Mouse (Mus musculus) CH12.LX (cell line): ENCODE data around the gene Meiob. TPM values are rescaled to one million over a fixed set of nuclear protein-coding genes. Genes with fewer than 3 reads are reported as not detected.

Experiments
- DNase-seq: peaks from one replicate; pipeline ENCODE4 v3.0.0-alpha.2; 2013; ENCODE audit errors: extremely low read depth
- H3K27ac ChIP-seq: 2 replicates; pipeline ENCODE4 v1.5.1; 2012; ENCODE audit warnings: low read depth, mild to moderate bottlenecking, control low read depth, moderate library complexity; ENCODE audit not compliant: insufficient read depth
- H3K27me3 ChIP-seq: replicated peaks from 2 replicates; pipeline ENCODE3; 2012; ENCODE audit warnings: inconsistent platforms
- H3K36me3 ChIP-seq, 2 experiments: replicated peaks in 1 of 2; 2 replicates each; pipeline versions ENCODE3 to v1.6.1; 2012; ENCODE audit warnings: inconsistent platforms in 1 of 2, low read length in 1 of 2, mild to moderate bottlenecking in 1 of 2, mixed read lengths in 1 of 2, moderate library complexity in 1 of 2; ENCODE audit not compliant: control insufficient read depth in 1 of 2, insufficient read depth in 1 of 2
- H3K4me1 ChIP-seq, 2 experiments: 2 replicates each; pipeline ENCODE4 v1.6.1; 2012; ENCODE audit warnings: inconsistent platforms in 1 of 2, moderate library complexity in 1 of 2; ENCODE audit not compliant: insufficient read depth in 2 of 2, control insufficient read depth in 1 of 2
- H3K4me2 ChIP-seq: 2 replicates; pipeline ENCODE4 v1.6.1; 2012; ENCODE audit warnings: low read depth, mild to moderate bottlenecking, control low read depth; ENCODE audit not compliant: poor library complexity, insufficient read depth, severe bottlenecking
- H3K4me3 ChIP-seq, 3 experiments: fragments of 150-350 bp in 1 of 3; sonication (generic) in 1 of 3; replicated peaks in 1 of 3; 2 replicates each; pipeline versions ENCODE3 to v1.5.1; 2011 to 2012; ENCODE audit warnings: low read depth in 2 of 3, low read length in 2 of 3, mild to moderate bottlenecking in 2 of 3, moderate library complexity in 2 of 3, control low read depth in 1 of 3, improper control_type of control experiment in 1 of 3, inconsistent platforms in 1 of 3, mixed read lengths in 1 of 3; ENCODE audit not compliant: poor library complexity in 1 of 3
- H3K79me2 ChIP-seq: replicated peaks from 2 replicates; pipeline ENCODE4 v1.6.1; 2012; ENCODE audit warnings: mild to moderate bottlenecking, moderate library complexity; ENCODE audit not compliant: control insufficient read depth, poor library complexity, insufficient read depth, severe bottlenecking; ENCODE audit errors: extremely low read depth
- H3K9ac ChIP-seq: 2 replicates; pipeline ENCODE4 v1.6.1; 2012; ENCODE audit warnings: low read depth, mild to moderate bottlenecking, control low read depth, moderate library complexity; ENCODE audit not compliant: insufficient read depth
- H3K9me3 ChIP-seq: replicated peaks from 2 replicates; pipeline ENCODE3; 2012; ENCODE audit warnings: low read length, inconsistent platforms, mixed read lengths
- BHLHE40 ChIP-seq: IDR thresholded peaks from 2 replicates; pipeline ENCODE4 v1.6.1; 2011; ENCODE audit warnings: mild to moderate bottlenecking, low read depth, low read length, improper control_type of control experiment
- CHD2 ChIP-seq: IDR thresholded peaks from 2 replicates; pipeline ENCODE4 v1.6.1; 2011; ENCODE audit warnings: low read length, improper control_type of control experiment
- CTCF ChIP-seq, 2 experiments: IDR thresholded peaks in 1 of 2; conservative IDR thresholded peaks in 1 of 2; 2 replicates each; pipeline ENCODE4 v1.5.1; 2011 to 2012; ENCODE audit warnings: low read depth in 2 of 2, low read length in 2 of 2, improper control_type of control experiment in 1 of 2, inconsistent platforms in 1 of 2, mild to moderate bottlenecking in 1 of 2, moderate library complexity in 1 of 2
- E2F4 ChIP-seq: IDR thresholded peaks from 2 replicates; pipeline ENCODE4 v1.6.1; 2011; ENCODE audit warnings: low read depth, low read length, improper control_type of control experiment; ENCODE audit not compliant: insufficient replicate concordance
- ELF1 ChIP-seq: IDR thresholded peaks from 2 replicates; pipeline ENCODE4 v1.6.1; 2014; ENCODE audit warnings: low read depth, mild to moderate bottlenecking, inconsistent platforms, low read length, improper control_type of control experiment
- GABPA ChIP-seq: IDR thresholded peaks from 2 replicates; pipeline ENCODE4 v1.6.1; 2012; ENCODE audit warnings: low read depth, low read length, improper control_type of control experiment, inconsistent platforms; ENCODE audit not compliant: insufficient replicate concordance
- HCFC1 ChIP-seq: IDR thresholded peaks from 2 replicates; pipeline ENCODE4 v1.6.1; 2012; ENCODE audit warnings: low read depth, mild to moderate bottlenecking, inconsistent platforms, low read length, improper control_type of control experiment
- JUND ChIP-seq: conservative IDR thresholded peaks from 2 replicates; pipeline ENCODE4 v1.6.1; 2011; ENCODE audit warnings: low read depth, low read length, improper control_type of control experiment
- KAT2A ChIP-seq: IDR thresholded peaks from 2 replicates; pipeline ENCODE4 v1.6.1; 2012; ENCODE audit warnings: low read length, improper control_type of control experiment, inconsistent platforms; ENCODE audit not compliant: insufficient replicate concordance
- MAX ChIP-seq: IDR thresholded peaks from 2 replicates; pipeline ENCODE4 v1.6.1; 2011; ENCODE audit warnings: low read length, improper control_type of control experiment
- MAZ ChIP-seq: IDR thresholded peaks from 2 replicates; pipeline ENCODE4 v1.6.1; 2012; ENCODE audit warnings: low read depth, mild to moderate bottlenecking, inconsistent platforms, low read length, improper control_type of control experiment, moderate library complexity
- MEF2A ChIP-seq: IDR thresholded peaks from 2 replicates; pipeline ENCODE4 v1.6.1; 2014; ENCODE audit warnings: low read depth, mild to moderate bottlenecking, inconsistent platforms, low read length, improper control_type of control experiment, borderline replicate concordance
- MXI1 ChIP-seq: IDR thresholded peaks from 2 replicates; pipeline ENCODE4 v1.6.1; 2011; ENCODE audit warnings: mild to moderate bottlenecking, low read depth, low read length, improper control_type of control experiment
- MYC ChIP-seq: IDR thresholded peaks from 2 replicates; pipeline ENCODE4 v1.6.1; 2011; ENCODE audit warnings: low read depth, mild to moderate bottlenecking, improper control_type of control experiment, low read length
- NELFE ChIP-seq: IDR thresholded peaks from 2 replicates; pipeline ENCODE4 v1.6.1; 2011; ENCODE audit warnings: low read depth, low read length, improper control_type of control experiment
- NRF1 ChIP-seq: IDR thresholded peaks from 2 replicates; pipeline ENCODE4 v1.6.1; 2014; ENCODE audit warnings: low read depth, mild to moderate bottlenecking, inconsistent platforms, low read length, improper control_type of control experiment, moderate library complexity
- PAX5 ChIP-seq: IDR thresholded peaks from 2 replicates; pipeline ENCODE4 v1.6.1; 2012; ENCODE audit warnings: low read length, inconsistent platforms, mixed read lengths
- POLR2A ChIP-seq: IDR thresholded peaks from 2 replicates; pipeline ENCODE4 v1.6.1; 2011; ENCODE audit warnings: low read depth, mild to moderate bottlenecking, improper control_type of control experiment, low read length
- POLR2AphosphoS2 ChIP-seq: IDR thresholded peaks from 2 replicates; pipeline ENCODE4 v1.6.1; 2011; ENCODE audit warnings: low read depth, low read length, improper control_type of control experiment
- SIN3A ChIP-seq: IDR thresholded peaks from 2 replicates; pipeline ENCODE4 v1.6.1; 2012; ENCODE audit warnings: low read length, improper control_type of control experiment, inconsistent platforms
- TBP ChIP-seq: conservative IDR thresholded peaks from 2 replicates; pipeline ENCODE4 v1.6.1; 2011; ENCODE audit warnings: low read depth, low read length, improper control_type of control experiment
- TCF12 ChIP-seq: IDR thresholded peaks from 2 replicates; pipeline ENCODE4 v1.6.1; 2014; ENCODE audit warnings: low read depth, mild to moderate bottlenecking, inconsistent platforms, low read length, improper control_type of control experiment
- UBTF ChIP-seq: IDR thresholded peaks from 2 replicates; pipeline ENCODE4 v1.6.1; 2012; ENCODE audit warnings: low read depth, mild to moderate bottlenecking, inconsistent platforms, low read length, improper control_type of control experiment, moderate library complexity
- USF1 ChIP-seq: IDR thresholded peaks from 2 replicates; pipeline ENCODE4 v1.6.1; 2014; ENCODE audit warnings: low read depth, mild to moderate bottlenecking, inconsistent platforms, low read length, improper control_type of control experiment
- ZC3H11A ChIP-seq: IDR thresholded peaks from 2 replicates; pipeline ENCODE4 v1.6.1; 2012; ENCODE audit warnings: low read depth, mild to moderate bottlenecking, inconsistent platforms, low read length, improper control_type of control experiment
- ZKSCAN1 ChIP-seq: IDR thresholded peaks from 2 replicates; pipeline ENCODE4 v1.6.1; 2012; ENCODE audit warnings: low read depth, inconsistent platforms, low read length, improper control_type of control experiment, borderline replicate concordance
- ZMIZ1 ChIP-seq: IDR thresholded peaks from 2 replicates; pipeline ENCODE4 v1.6.1; 2012; ENCODE audit warnings: low read depth, mild to moderate bottlenecking, inconsistent platforms, low read length, improper control_type of control experiment
- ZNF384 ChIP-seq: IDR thresholded peaks from 2 replicates; pipeline ENCODE4 v1.6.1; 2012; ENCODE audit warnings: low read depth, low read length, improper control_type of control experiment, inconsistent platforms
- dilution Hi-C: fragments of 300-500 bp; cut with MboI; formaldehyde crosslinking; loops from 2 replicates; pipeline ENCODE4 v1.14.3; 2020; ENCODE audit warnings: low sequenced_read_pairs; ENCODE audit not compliant: extremely low pct_unique_long_range_greater_than_20kb, extremely low pct_ligation_motif_present
- in situ Hi-C: fragments of 300-500 bp; cut with MboI; formaldehyde crosslinking; loops from 3 replicates; pipeline ENCODE4 v1.14.3; 2019; ENCODE audit warnings: low sequenced_read_pairs, low pct_ligation_motif_present, low pct_unique_long_range_greater_than_20kb, mixed read lengths
- polyA plus RNA-seq: library from polyadenylated mRNA; unstranded; fragments of >175 nt; gene quantifications from 2 replicates; pipeline ENCODE4 v1.2.1, GENCODE M21; 2012; ENCODE audit warnings: low read depth; ENCODE audit not compliant: insufficient read length
- total RNA-seq, 2 experiments: library from RNA; depleted of rRNA; stranded (reverse); fragments of 300-350 nt in 1 of 2; fragments of >200 nt in 1 of 2; gene quantifications; 2 replicates each; pipeline ENCODE4 v1.2.3; 2012 to 2014

The Meiob gene
- total and polyA plus RNA-seq, 3 experiments, result 0.23 to 0.40 (median 0.30) TPM

DNA sequence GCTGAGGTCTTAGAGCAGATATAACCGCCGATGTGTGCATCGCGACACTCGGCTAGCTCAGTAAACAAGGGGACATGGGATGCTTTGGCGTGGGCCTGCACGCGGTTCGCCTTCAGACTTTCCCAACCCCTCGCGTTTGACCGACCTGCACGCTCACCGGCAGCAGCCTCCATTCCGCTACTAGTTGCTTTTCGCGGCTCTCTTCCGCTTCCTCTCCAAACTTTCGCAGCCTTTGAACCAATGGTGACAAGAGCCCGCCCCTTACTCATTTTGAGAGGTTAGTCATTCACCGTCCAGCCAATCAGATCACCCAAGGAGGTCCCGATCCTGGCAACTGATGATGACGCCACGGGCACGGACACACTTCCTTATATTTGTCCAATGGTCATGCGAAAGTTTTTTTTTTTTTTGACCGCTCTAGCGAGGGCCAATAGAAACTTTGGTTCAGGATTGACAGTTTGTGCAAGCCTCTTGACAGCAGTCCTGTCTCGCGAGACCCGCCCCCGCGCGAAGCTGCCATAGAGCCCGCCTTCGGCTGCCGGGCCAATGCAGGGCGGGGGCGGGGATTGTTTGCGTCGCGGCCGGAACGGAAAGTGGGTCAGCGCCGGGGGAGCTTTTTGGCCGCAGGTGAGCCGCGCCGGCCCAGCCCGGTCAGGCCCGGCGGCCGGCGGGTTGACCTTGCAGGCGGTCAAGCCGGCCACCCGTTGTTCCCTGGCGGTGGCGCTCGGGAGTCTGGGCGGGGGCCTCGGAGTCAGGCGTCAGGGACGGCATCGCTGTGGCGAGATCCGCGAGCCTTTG is 82.2 kb downstream of the Meiob start, which contains the start of the genes Nubp2 and Spsb3:
Gene Nubp2, minus strand, starts transcription at position 216 of the 798 bp plus-strand sequence.
Gene Spsb3, plus strand, starts transcription at position 510 of the 798 bp plus-strand sequence.
- H3K9me3 ChIP-seq, result no peaks in the 10 kb centered on the region
- no peak within 1 kb of the TSS; the same call in 1 of the 2 replicates for H3K27ac ChIP-seq
- peak within 1 kb of the TSS; percentile 89 to 94 (median 92) for H3K4me3 ChIP-seq
- peak within 1 kb of the TSS; percentile 85 for H3K4me2 ChIP-seq
- peaks cover 17% of the 10 kb centered on the region for H3K79me2 ChIP-seq
- TF ChIP-seq CTCF (conservative IDR thresholded peaks at IDR 0.05 in 1 of 2, IDR thresholded peaks at IDR 0.05 in 1 of 2; ENCODE audit: low read depth in 2 of 2, low read length in 2 of 2), result no peak
- TF ChIP-seq ZNF384, result peak; percentile 100
- peak; percentile 57; the same call in 1 of the 2 replicates for TF ChIP-seq MYC
- TF ChIP-seq UBTF, result no peak; the same call in 1 of the 2 replicates
- TF ChIP-seq MAZ, result no peak
- peak; percentile 73 for TF ChIP-seq NELFE
- peak; percentile 91 for TF ChIP-seq MXI1
- TF ChIP-seq ZC3H11A, result no peak
- TF ChIP-seq KAT2A, result peak; percentile 93; the same call in 1 of the 2 replicates
- no peak for TF ChIP-seq USF1
- TF ChIP-seq GABPA, result peak; percentile 28; the same call in 1 of the 2 replicates
- peak; percentile 99 for TF ChIP-seq CHD2
- TF ChIP-seq ELF1, result peak; percentile 100
- no peak for TF ChIP-seq PAX5
- peak; percentile 35 for TF ChIP-seq NRF1
- TF ChIP-seq MEF2A, result peak; percentile 40; the same call in 1 of the 2 replicates
- TF ChIP-seq POLR2AphosphoS2, result peak; percentile 60; the same call in 1 of the 2 replicates
- TF ChIP-seq MAX, result peak; percentile 81
- peak; percentile 33; the same call in 1 of the 2 replicates for TF ChIP-seq ZMIZ1
- TF ChIP-seq BHLHE40, result peak; percentile 40; the same call in 1 of the 2 replicates
- peak; percentile 66 for TF ChIP-seq TCF12
- peak; percentile 76 for TF ChIP-seq POLR2A
- TF ChIP-seq E2F4, result peak; percentile 64; the same call in 1 of the 2 replicates
- TF ChIP-seq ZKSCAN1, result no peak; the same call in 1 of the 2 replicates
- TF ChIP-seq TBP, result peak; percentile 75; the same call in 1 of the 2 replicates
- TF ChIP-seq SIN3A, result peak; percentile 100
- TF ChIP-seq HCFC1, result peak; percentile 96
- 0 out of 2 replicates have a peak, but pooled peaks have one; percentile 31 for TF ChIP-seq JUND
- H3K9ac ChIP-seq, result peak within 1 kb of the TSS; percentile 70
- no peaks in the 10 kb centered on the region for H3K27me3 ChIP-seq
- peaks cover 50 to 78% of the 10 kb centered on the region in 2 experiments for H3K36me3 ChIP-seq
- dilution Hi-C loops, result no loop called here
- peak; percentile 99 for DNase-seq
- in situ Hi-C loops, result loop anchor here (5.0 kb wide), 2 partner anchors 34 to 144 kb away; partner anchors contain the start of gene Fahd1
- peaks cover 13 to 69% of the 10 kb centered on the region in 2 experiments for H3K4me1 ChIP-seq
